Mouse (Mus musculus): ENCODE data around the gene Catsperz. TPM values are rescaled to one million over a fixed set of nuclear protein-coding genes. Genes with fewer than 3 reads are reported as not detected.

Catsperz gene
- 0.53 and 0.78 TPM in 2 replicates for polyA plus RNA-seq (2014; fragmentation: Nextera tagmentation; extraction: Ambion mirVana)

GRCm38 (mm10) chr19:6925307-6925573, at the start of gene Catsperz:
Catsperz (minus strand) TSS chr19:6925380.
- Histone ChIP-seq H3K9me3 (ENCODE audit: control insufficient read depth, low read length) (no peaks in the 10 kb centered on the region), H3K27me3 (ENCODE audit: control insufficient read depth, insufficient read depth, low read length) (peaks cover 67% of the 10 kb centered on the region), H3K9ac (replicated peaks; ENCODE audit: low read length) (no peak within 1 kb of the TSS), H3K27ac (replicated peaks; ENCODE audit: low read depth, low read length) (no peak within 1 kb of the TSS), H3K4me1 (ENCODE audit: control insufficient read depth, insufficient read depth, low read length) (peaks cover 13% of the 10 kb centered on the region), H3K36me3 (ENCODE audit: control insufficient read depth, insufficient read depth, low read length) (no peaks in the 10 kb centered on the region), H3K4me2 (ENCODE audit: low read length) (0 out of 2 replicates have a peak within 1 kb of the TSS, but pooled peaks have one; percentile 0), H3K4me3 (replicated peaks; ENCODE audit: low read depth, low read length) (0 out of 2 replicates have a peak within 1 kb of the TSS, but pooled peaks have one; percentile 5)
- DNase-seq = no peak
- WGBS = 3% methylated on average over 9 of the region's 9 CpGs
- no peak for ATAC-seq (ENCODE audit: low FRiP score, low TSS enrichment)

DNA sequence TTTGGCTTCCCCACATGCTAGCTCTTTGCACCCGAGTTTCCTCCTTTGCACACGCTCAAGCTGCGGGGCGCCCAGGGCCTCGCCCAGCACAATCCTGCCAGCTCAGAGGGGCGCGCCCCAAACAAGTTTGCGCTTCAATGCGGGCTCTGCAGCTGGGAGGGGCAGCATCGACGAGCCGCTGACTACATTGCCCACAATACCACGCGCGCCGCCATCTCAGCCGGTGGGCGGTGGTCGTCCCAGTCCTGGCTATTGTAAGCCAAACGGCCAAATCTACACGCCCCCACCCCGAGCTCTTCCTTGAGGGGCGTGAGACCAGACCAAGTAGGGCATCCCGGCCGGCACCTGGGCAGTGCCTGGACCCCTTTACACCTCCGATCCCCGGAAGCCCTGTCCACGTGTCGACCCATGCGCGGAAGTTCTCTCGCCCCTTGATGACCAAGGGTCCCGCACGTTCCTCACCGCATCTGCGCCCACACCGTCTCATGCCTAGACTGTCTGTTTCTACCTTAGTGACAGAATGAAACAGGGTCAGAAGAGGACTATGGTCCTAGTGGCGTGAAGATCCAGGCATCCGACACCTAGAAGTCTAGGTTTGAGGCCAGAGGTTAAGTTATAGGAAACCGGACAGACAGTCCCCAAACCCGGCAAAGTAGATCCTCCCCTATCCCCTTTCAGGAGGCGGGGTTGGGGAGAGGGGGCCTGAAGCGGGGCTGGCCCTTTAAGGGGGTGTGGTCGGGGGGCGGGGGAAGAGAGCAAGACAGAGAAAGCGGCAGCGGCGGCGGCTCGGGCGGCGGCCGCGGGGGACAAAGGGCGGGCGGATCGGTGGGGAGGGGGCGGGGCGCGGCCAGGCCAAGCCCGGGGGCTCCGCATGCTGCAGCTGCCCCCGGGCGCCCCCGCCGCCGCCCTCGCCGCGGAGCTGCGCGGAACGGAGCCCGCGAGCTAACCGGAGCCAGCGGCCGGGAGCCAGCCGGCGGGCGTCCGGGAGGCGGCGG, 49.3 kb upstream of the Catsperz start, which contains the start of gene Ppp1r14b:
Gene Ppp1r14b (plus strand): TSS at position 758 of the 995 bp plus-strand sequence.
- Histone ChIP-seq H3K4me3 (replicated peaks; ENCODE audit: low read depth, low read length) (peak within 1 kb of the TSS; percentile 74), H3K4me2 (ENCODE audit: low read length) (peak within 1 kb of the TSS; percentile 78), H3K36me3 (ENCODE audit: control insufficient read depth, insufficient read depth, low read length) (peaks cover 22% of the 10 kb centered on the region), H3K9ac (replicated peaks; ENCODE audit: low read length) (peak within 1 kb of the TSS; percentile 79), H3K27me3 (ENCODE audit: control insufficient read depth, insufficient read depth, low read length) (peaks cover 5% of the 10 kb centered on the region; the same call in 1 of the 2 replicates), H3K27ac (replicated peaks; ENCODE audit: low read depth, low read length) (peak within 1 kb of the TSS; percentile 95), H3K4me1 (ENCODE audit: control insufficient read depth, insufficient read depth, low read length) (peaks cover 44% of the 10 kb centered on the region), H3K9me3 (ENCODE audit: control insufficient read depth, low read length) (no peaks in the 10 kb centered on the region)
- ATAC-seq (ENCODE audit: low FRiP score, low TSS enrichment) (peak; percentile 75), DNase-seq (peak; percentile 93)
- WGBS = under 1% methylated on average over 82 of the region's 84 CpGs

GRCm38 (mm10) chr19:6973581-6974190, 48.5 kb upstream of the Catsperz start:
- DNase-seq (peak; percentile 22), ATAC-seq (ENCODE audit: low FRiP score, low TSS enrichment) (no peak)
- Histone ChIP-seq H3K4me1 (ENCODE audit: control insufficient read depth, insufficient read depth, low read length) (peaks cover 35% of the 10 kb centered on the region), H3K4me3 (replicated peaks; ENCODE audit: low read depth, low read length) (peak overlapping the region; percentile 74), H3K4me2 (ENCODE audit: low read length) (peak overlapping the region; percentile 78), H3K9me3 (ENCODE audit: control insufficient read depth, low read length) (no peaks in the 10 kb centered on the region), H3K27ac (replicated peaks; ENCODE audit: low read depth, low read length) (peak overlapping the region; percentile 95), H3K9ac (replicated peaks; ENCODE audit: low read length) (peak overlapping the region; percentile 79), H3K36me3 (ENCODE audit: control insufficient read depth, insufficient read depth, low read length) (peaks cover 22% of the 10 kb centered on the region), H3K27me3 (ENCODE audit: control insufficient read depth, insufficient read depth, low read length) (peaks cover 13% of the 10 kb centered on the region)
- 42% methylated on average over 12 of the region's 12 CpGs for WGBS

DNA sequence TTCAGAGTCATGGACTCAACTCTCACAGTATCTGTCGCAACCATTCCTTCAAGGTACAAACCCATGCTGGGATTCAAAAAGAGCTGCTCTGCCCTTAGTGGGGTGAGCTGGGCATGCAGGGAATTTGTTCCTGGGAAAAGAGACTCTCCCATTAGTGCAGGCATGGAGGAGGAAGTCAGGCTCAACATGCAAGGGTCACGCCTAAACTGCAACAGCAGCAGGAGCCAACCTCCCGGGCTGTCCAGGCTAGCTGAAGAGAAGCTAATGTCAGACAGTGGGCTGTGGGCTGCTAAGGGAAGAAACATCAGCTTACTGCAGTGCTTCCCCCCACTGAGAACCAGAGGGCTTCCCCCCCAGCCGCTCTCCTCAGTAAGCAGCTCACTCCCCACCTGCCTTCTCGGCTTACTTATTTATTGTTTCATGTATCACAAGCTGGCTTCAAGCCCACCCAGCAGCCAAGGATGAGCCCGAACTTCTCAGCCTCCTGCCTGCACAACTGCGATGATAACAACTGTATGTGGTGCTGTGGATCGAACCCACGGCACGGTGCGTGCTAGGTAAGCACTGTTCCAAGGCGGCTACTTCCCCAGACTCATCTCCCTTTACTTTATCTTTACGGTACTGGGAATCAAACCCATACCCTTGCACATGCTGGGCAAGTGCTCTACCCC, 47.2 kb upstream of the Catsperz start:
- no peak overlapping the region for H3K4me2 ChIP-seq (ENCODE audit: low read length)
- DNase-seq (no peak), ATAC-seq (ENCODE audit: low FRiP score, low TSS enrichment) (no peak)
- no peak overlapping the region for H3K4me3 ChIP-seq (replicated peaks; ENCODE audit: low read depth, low read length)
- 80% methylated on average over 13 of the region's 13 CpGs for WGBS
- H3K36me3 ChIP-seq (ENCODE audit: control insufficient read depth, insufficient read depth, low read length) = peaks cover 9% of the 10 kb centered on the region
- H3K4me1 ChIP-seq (ENCODE audit: control insufficient read depth, insufficient read depth, low read length) = peaks cover 24% of the 10 kb centered on the region
- H3K9ac ChIP-seq (replicated peaks; ENCODE audit: low read length) = no peak overlapping the region
- H3K27me3 ChIP-seq (ENCODE audit: control insufficient read depth, insufficient read depth, low read length) = peaks cover 20% of the 10 kb centered on the region
- H3K9me3 ChIP-seq (ENCODE audit: control insufficient read depth, low read length) = no peaks in the 10 kb centered on the region
- H3K27ac ChIP-seq (replicated peaks; ENCODE audit: low read depth, low read length) = no peak overlapping the region

DNA sequence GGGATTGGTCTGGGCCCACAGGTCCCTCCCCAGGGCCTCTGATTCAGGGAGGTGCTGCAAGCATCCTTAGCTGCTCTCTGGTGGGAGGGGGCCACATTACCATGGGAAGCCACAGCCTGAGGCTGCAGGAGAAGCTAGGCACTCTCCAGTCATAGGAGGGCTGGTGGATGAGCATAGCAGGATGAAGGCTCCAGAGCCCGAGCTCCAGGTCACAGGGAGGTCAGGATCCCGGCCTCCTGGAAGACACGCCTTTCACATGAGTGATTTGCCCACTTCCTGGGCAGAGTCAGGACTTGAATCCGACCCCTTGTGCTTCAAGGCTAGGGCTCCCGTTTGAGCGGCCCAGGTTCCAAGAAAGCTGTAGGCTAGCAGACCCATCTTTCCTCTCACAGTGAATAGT, 46.5 kb upstream of the Catsperz start:
- no peak overlapping the region for H3K4me2 ChIP-seq (ENCODE audit: low read length)
- peaks cover 20% of the 10 kb centered on the region for H3K27me3 ChIP-seq (ENCODE audit: control insufficient read depth, insufficient read depth, low read length)
- WGBS = 57% methylated on average over 6 of the region's 6 CpGs
- DNase-seq (no peak), ATAC-seq (ENCODE audit: low FRiP score, low TSS enrichment) (no peak)
- H3K4me3 ChIP-seq (replicated peaks; ENCODE audit: low read depth, low read length) = no peak overlapping the region
- peaks cover 19% of the 10 kb centered on the region for H3K4me1 ChIP-seq (ENCODE audit: control insufficient read depth, insufficient read depth, low read length)
- peaks cover 4% of the 10 kb centered on the region; the same call in 1 of the 2 replicates for H3K36me3 ChIP-seq (ENCODE audit: control insufficient read depth, insufficient read depth, low read length)
- no peak overlapping the region for H3K9ac ChIP-seq (replicated peaks; ENCODE audit: low read length)
- no peaks in the 10 kb centered on the region for H3K9me3 ChIP-seq (ENCODE audit: control insufficient read depth, low read length)
- H3K27ac ChIP-seq (replicated peaks; ENCODE audit: low read depth, low read length) = no peak overlapping the region

DNA sequence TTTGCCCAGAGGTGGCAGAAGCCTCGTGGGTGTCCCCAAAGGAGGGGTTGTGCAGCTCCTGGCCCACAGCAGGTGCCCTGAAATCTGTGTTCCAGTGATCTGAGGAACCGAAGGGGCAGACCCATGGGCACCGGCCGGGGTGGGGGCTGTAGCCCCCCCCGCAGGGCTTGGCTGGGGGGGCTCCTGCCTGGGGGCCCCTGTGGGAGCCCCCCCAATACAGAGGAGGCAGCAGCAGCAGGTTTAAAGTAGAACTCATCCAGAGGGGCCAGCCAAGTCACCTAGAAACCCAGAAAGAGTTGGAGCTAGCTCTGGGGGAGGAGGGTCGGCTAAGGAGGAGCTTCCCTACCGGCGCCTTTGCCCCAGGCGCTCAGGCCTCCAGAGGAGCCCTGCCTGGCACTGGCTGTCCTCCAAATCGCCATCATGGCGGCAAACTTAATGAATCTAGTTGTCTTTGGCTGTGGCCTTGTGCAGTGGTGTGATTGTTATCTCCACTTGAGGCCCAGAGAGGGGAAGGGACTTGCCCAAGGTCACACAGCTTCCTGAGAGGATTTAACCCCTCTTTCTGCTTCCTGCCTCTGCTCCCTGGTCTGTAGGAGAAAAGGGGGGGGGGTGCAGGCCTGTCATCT, 45.4 kb upstream of the Catsperz start:
- peaks cover 12% of the 10 kb centered on the region for H3K4me1 ChIP-seq (ENCODE audit: control insufficient read depth, insufficient read depth, low read length)
- no peaks in the 10 kb centered on the region for H3K36me3 ChIP-seq (ENCODE audit: control insufficient read depth, insufficient read depth, low read length)
- WGBS = 15% methylated on average over 11 of the region's 11 CpGs
- H3K4me3 ChIP-seq (replicated peaks; ENCODE audit: low read depth, low read length) = no peak overlapping the region
- no peak overlapping the region; the same call in 1 of the 2 replicates for H3K9ac ChIP-seq (replicated peaks; ENCODE audit: low read length)
- H3K27me3 ChIP-seq (ENCODE audit: control insufficient read depth, insufficient read depth, low read length) = peaks cover 20% of the 10 kb centered on the region
- no peaks in the 10 kb centered on the region for H3K9me3 ChIP-seq (ENCODE audit: control insufficient read depth, low read length)
- DNase-seq (no peak), ATAC-seq (ENCODE audit: low FRiP score, low TSS enrichment) (no peak)
- H3K27ac ChIP-seq (replicated peaks; ENCODE audit: low read depth, low read length) = no peak overlapping the region
- peak overlapping the region; percentile 46 for H3K4me2 ChIP-seq (ENCODE audit: low read length)

DNA sequence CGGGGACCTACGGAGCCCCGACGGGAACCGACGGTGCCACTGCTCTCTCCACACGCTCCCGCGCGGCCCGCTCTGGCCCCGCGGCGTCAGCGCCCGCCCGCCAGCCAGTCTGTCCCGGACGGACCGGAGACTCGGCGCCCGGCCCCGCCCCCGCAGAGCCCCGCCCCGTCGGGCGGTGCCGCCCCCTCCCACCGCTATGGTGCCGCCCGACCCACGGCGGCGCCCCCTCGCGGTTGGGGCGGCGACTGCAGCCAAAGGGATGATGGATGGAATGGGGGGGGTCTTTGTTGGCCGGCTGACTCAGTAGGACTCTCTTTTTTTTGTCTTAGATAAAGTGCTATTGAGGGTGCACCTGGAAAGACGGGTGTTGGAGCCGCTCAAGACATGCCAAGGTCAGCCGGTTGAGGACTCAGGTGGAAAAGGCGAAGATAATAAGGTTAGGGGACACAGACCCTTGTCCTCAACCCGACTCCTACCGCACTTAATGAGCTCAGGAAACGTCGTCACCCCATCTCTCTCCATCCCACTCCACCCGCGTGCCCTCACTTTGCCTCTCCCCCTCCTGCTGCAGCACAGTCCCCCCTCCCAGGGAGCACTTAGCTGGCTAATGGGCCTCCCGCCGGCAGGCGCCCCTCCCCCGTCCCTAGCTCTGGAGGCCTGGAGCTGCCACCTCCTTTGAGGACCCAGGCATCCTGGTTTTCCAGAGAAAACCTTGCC, 44.6 kb upstream of the Catsperz start:
- DNase-seq (peak; percentile 53), ATAC-seq (ENCODE audit: low FRiP score, low TSS enrichment) (no peak)
- H3K4me3 ChIP-seq (replicated peaks; ENCODE audit: low read depth, low read length) = peak overlapping the region; percentile 28
- H3K4me2 ChIP-seq (ENCODE audit: low read length) = peak overlapping the region; percentile 46
- H3K4me1 ChIP-seq (ENCODE audit: control insufficient read depth, insufficient read depth, low read length) = peaks cover 12% of the 10 kb centered on the region
- H3K27ac ChIP-seq (replicated peaks; ENCODE audit: low read depth, low read length) = no peak overlapping the region
- H3K27me3 ChIP-seq (ENCODE audit: control insufficient read depth, insufficient read depth, low read length) = peaks cover 20% of the 10 kb centered on the region
- 1% methylated on average over 55 of the region's 55 CpGs for WGBS
- no peaks in the 10 kb centered on the region for H3K36me3 ChIP-seq (ENCODE audit: control insufficient read depth, insufficient read depth, low read length)
- no peak overlapping the region; the same call in 1 of the 2 replicates for H3K9ac ChIP-seq (replicated peaks; ENCODE audit: low read length)
- no peaks in the 10 kb centered on the region for H3K9me3 ChIP-seq (ENCODE audit: control insufficient read depth, low read length)

Measured in midbrain, embryonic 14.5 days (tissue).